Mouse (Mus musculus): ENCODE measurements around the gene Cd300e. TPM values are rescaled to one million over a fixed set of nuclear protein-coding genes. Genes with fewer than 3 reads are reported as not detected.

Cd300e gene
- polyA plus RNA-seq, 1 experiment: 0.17 TPM

- Histone ChIP-seq H3K27ac (ENCODE audit: insufficient read depth, low read length) (0 out of 2 replicates have a peak overlapping the region, but pooled peaks have one; percentile 20), H3K4me3 (ENCODE audit: insufficient read depth, low read length) (no peak overlapping the region), H3K4me1 (ENCODE audit: control insufficient read depth, insufficient read depth, low read length) (no peaks in the 10 kb centered on the region)
- no peak for TF ChIP-seq CTCF (IDR thresholded peaks at IDR 0.05; ENCODE audit: extremely low read depth, insufficient read depth, low read length)
- no peak for TF ChIP-seq POLR2A (IDR thresholded peaks at IDR 0.05; ENCODE audit: extremely low read depth, insufficient read depth, low read length)
Observed at GRCm38 (mm10) chr11:115004070-115004469, 57.9 kb downstream of the Cd300e start.

Other genes starting within 250 kb of the Cd300e start
- gene Gprc5c, start 211.0 kb downstream of the Cd300e start, polyA plus RNA-seq (2012; rRNA removed): 4.2 and 4.3 TPM in 2 replicates
- gene Cd300a, start 172.1 kb downstream of the Cd300e start, polyA plus RNA-seq (2012; rRNA removed): 0.81 and 0.88 TPM in 2 replicates
- gene Cd300lb, start 127.8 kb downstream of the Cd300e start, polyA plus RNA-seq (2012; rRNA removed): 0.08 and 0.13 TPM in 2 replicates
- not detected in 2 replicates for gene Cd300c, start 93.0 kb downstream of the Cd300e start, polyA plus RNA-seq (2012; rRNA removed)
- gene Cd300ld, start 72.3 kb downstream of the Cd300e start, polyA plus RNA-seq (2012; rRNA removed): 0.10 and 0.11 TPM in 2 replicates
- 7.5 and 7.6 TPM in 2 replicates for gene Cd300c2, start 60.3 kb downstream of the Cd300e start, polyA plus RNA-seq (2012; rRNA removed)
- 0.32 TPM in 1 of 2 replicates, not detected in the other for gene Cd300ld2, start 46.0 kb downstream of the Cd300e start, polyA plus RNA-seq (2012; rRNA removed)
- 0.13 and 0.44 TPM in 2 replicates for gene Cd300ld4, start 35.2 kb downstream of the Cd300e start, polyA plus RNA-seq (2012; rRNA removed)
- gene Cd300ld5, start 24.4 kb downstream of the Cd300e start, polyA plus RNA-seq (2012; rRNA removed): 0.36 TPM in 1 of 2 replicates, not detected in the other
- 1.0 and 1.2 TPM in 2 replicates for gene Cd300ld3, start 13.8 kb downstream of the Cd300e start, polyA plus RNA-seq (2012; rRNA removed)
- gene Rab37, start 29.3 kb upstream of the Cd300e start, polyA plus RNA-seq (2012; rRNA removed): 2.5 and 2.9 TPM in 2 replicates
- 0.08 TPM in 2 replicates for gene Cd300lf, start 71.8 kb upstream of the Cd300e start, polyA plus RNA-seq (2012; rRNA removed)
- 73.8 and 74.1 TPM in 2 replicates for gene Slc9a3r1, start 101.2 kb upstream of the Cd300e start, polyA plus RNA-seq (2012; rRNA removed)
- 9.5 and 10.3 TPM in 2 replicates for gene Tmem104, start 125.3 kb upstream of the Cd300e start, polyA plus RNA-seq (2012; rRNA removed)
- 40.9 and 43.2 TPM in 2 replicates for gene Nat9, start 125.7 kb upstream of the Cd300e start, polyA plus RNA-seq (2012; rRNA removed)
- 35.8 and 37.4 TPM in 2 replicates for gene Grin2c, start 205.1 kb upstream of the Cd300e start, polyA plus RNA-seq (2012; rRNA removed)
- gene Fdxr, start 214.9 kb upstream of the Cd300e start, polyA plus RNA-seq (2012; rRNA removed): 32.6 and 33.4 TPM in 2 replicates
- gene Fads6, start 235.5 kb upstream of the Cd300e start, polyA plus RNA-seq (2012; rRNA removed): 14.0 and 15.3 TPM in 2 replicates
- gene Otop2, start 245.0 kb upstream of the Cd300e start, polyA plus RNA-seq (2012; rRNA removed): 2.2 and 3.4 TPM in 2 replicates